ENCODE assay signal across 24 mouse cellular contexts in genomic region chr16:49521685-49522084, GRCm38 (mm10).
DNase-seq lines count a peak whose midpoint lies in the region; ATAC-seq and TF ChIP-seq lines count a peak whose summit lies in the region.
"Had no signal": no experiment of that assay in that cellular context is flagged by ENCODE, and none has a peak within 500 bp of the region (broad histone marks: within the 10 kb centered on the region; RNA-seq: fewer than 3 reads in every experiment).

No protein-coding gene starts in this region.

- no peak for TF ChIP-seq POLR2A in kidney, adult 2 months (IDR thresholded peaks at IDR 0.05; ENCODE audit: low read depth, low read length)

- H3K27ac ChIP-seq in heart, embryonic 12.5 days (ENCODE audit: poor library complexity, severe bottlenecking), result peak overlapping the region; percentile 73
- H3K27ac ChIP-seq in lung, embryonic 16.5 days (ENCODE audit: low read length), result no peak overlapping the region
- H3K27ac ChIP-seq in heart, embryonic 15.5 days, result peak overlapping the region; percentile 74
- H3K27ac ChIP-seq in kidney, adult 2 months (ENCODE audit: insufficient read depth, low read depth, low read length), result no peak overlapping the region
- H3K27ac ChIP-seq in midbrain, postnatal 0 days (ENCODE audit: low read depth, low read length), result no peak overlapping the region
- H3K27ac ChIP-seq: embryonic facial prominence, embryonic 12.5 days; hindbrain, postnatal 0 days; layer of hippocampus, adult 2 months; limb, embryonic 12.5 days; midbrain, embryonic 12.5 days had no signal

- WGBS in heart, embryonic 12.5 days, result 12% methylated on average over 2 of the region's 2 CpGs
- 45% methylated on average over 2 of the region's 2 CpGs for WGBS in lung, embryonic 16.5 days
- 21% methylated on average over 2 of the region's 2 CpGs for WGBS in heart, embryonic 15.5 days
- WGBS in kidney, adult 2 months, result 73% methylated on average over 2 of the region's 2 CpGs
- WGBS in midbrain, postnatal 0 days, result 69% methylated on average over 2 of the region's 2 CpGs

- no peaks in the 10 kb centered on the region for H3K9me3 ChIP-seq in heart, embryonic 12.5 days (replicated peaks)
- H3K9me3 ChIP-seq in lung, embryonic 16.5 days (ENCODE audit: control insufficient read depth, low read length), result no peaks in the 10 kb centered on the region
- no peaks in the 10 kb centered on the region for H3K9me3 ChIP-seq in heart, embryonic 15.5 days (replicated peaks)
- no peaks in the 10 kb centered on the region for H3K9me3 ChIP-seq in midbrain, postnatal 0 days (ENCODE audit: low read length)
- H3K9me3 ChIP-seq: embryonic facial prominence, embryonic 12.5 days; limb, embryonic 12.5 days; midbrain, embryonic 12.5 days had no signal

- H3K4me2 ChIP-seq in heart, embryonic 12.5 days, result peak overlapping the region; percentile 18; the same call in 1 of the 2 replicates
- H3K4me2 ChIP-seq in lung, embryonic 16.5 days (ENCODE audit: low read depth, low read length), result no peak overlapping the region
- H3K4me2 ChIP-seq in heart, embryonic 15.5 days, result no peak overlapping the region
- H3K4me2 ChIP-seq in midbrain, postnatal 0 days (ENCODE audit: low read depth, low read length, poor library complexity, severe bottlenecking), result no peak overlapping the region
- H3K4me2 ChIP-seq: embryonic facial prominence, embryonic 12.5 days; limb, embryonic 12.5 days; liver, embryonic 11.5 days; midbrain, embryonic 12.5 days had no signal

- no peak overlapping the region for H3K4me3 ChIP-seq in heart, embryonic 12.5 days
- no peak overlapping the region for H3K4me3 ChIP-seq in lung, embryonic 16.5 days (ENCODE audit: low read length)
- no peak overlapping the region for H3K4me3 ChIP-seq in heart, embryonic 15.5 days
- no peak overlapping the region for H3K4me3 ChIP-seq in kidney, adult 2 months (ENCODE audit: insufficient read depth, low read depth, low read length)
- H3K4me3 ChIP-seq in midbrain, postnatal 0 days (ENCODE audit: low read depth, low read length), result no peak overlapping the region
- H3K4me3 ChIP-seq: embryonic facial prominence, embryonic 12.5 days; layer of hippocampus, adult 2 months; limb, embryonic 12.5 days; midbrain, embryonic 12.5 days had no signal

- H3K36me3 ChIP-seq in heart, embryonic 12.5 days, result no peaks in the 10 kb centered on the region
- no peaks in the 10 kb centered on the region for H3K36me3 ChIP-seq in lung, embryonic 16.5 days (ENCODE audit: control insufficient read depth, insufficient read depth, low read length)
- no peaks in the 10 kb centered on the region for H3K36me3 ChIP-seq in heart, embryonic 15.5 days
- no peaks in the 10 kb centered on the region for H3K36me3 ChIP-seq in kidney, adult 2 months (ENCODE audit: control insufficient read depth, insufficient read depth, low read length)
- no peaks in the 10 kb centered on the region for H3K36me3 ChIP-seq in midbrain, postnatal 0 days (ENCODE audit: insufficient read depth, low read length)
- H3K36me3 ChIP-seq: embryonic facial prominence, embryonic 12.5 days; limb, embryonic 12.5 days; midbrain, embryonic 12.5 days had no signal

- ATAC-seq in heart, embryonic 12.5 days (ENCODE audit: insufficient number of reproducible peaks, low FRiP score), result no peak; the same call in 1 of the 2 replicates
- ATAC-seq in lung, embryonic 16.5 days (ENCODE audit: low read depth), result peak; percentile 61; the same call in 1 of the 2 replicates
- ATAC-seq in heart, embryonic 15.5 days (replicated peaks; ENCODE audit: insufficient number of reproducible peaks, insufficient read depth, low FRiP score, low read depth), result no peak; the same call in 1 of the 2 replicates
- ATAC-seq in midbrain, postnatal 0 days (ENCODE audit: low FRiP score), result no peak
- ATAC-seq: activated CD4-positive, CD25-positive, alpha-beta regulatory T cell, adult 4 months; hindbrain, postnatal 0 days; intestine, embryonic 16.5 days; liver, postnatal 0 days had no signal

- H3K9ac ChIP-seq in heart, embryonic 12.5 days, result no peak overlapping the region
- H3K9ac ChIP-seq in lung, embryonic 16.5 days (ENCODE audit: low read length), result no peak overlapping the region
- H3K9ac ChIP-seq in heart, embryonic 15.5 days, result no peak overlapping the region
- H3K9ac ChIP-seq in midbrain, postnatal 0 days (replicated peaks; ENCODE audit: low read length, poor library complexity, severe bottlenecking), result no peak overlapping the region
- H3K9ac ChIP-seq: embryonic facial prominence, embryonic 12.5 days; limb, embryonic 12.5 days; liver, postnatal 0 days; midbrain, embryonic 12.5 days had no signal

- H3K27me3 ChIP-seq in heart, embryonic 12.5 days (replicated peaks), result no peaks in the 10 kb centered on the region
- H3K27me3 ChIP-seq in lung, embryonic 16.5 days (ENCODE audit: control insufficient read depth, insufficient read depth, low read depth, low read length), result no peaks in the 10 kb centered on the region
- H3K27me3 ChIP-seq in heart, embryonic 15.5 days, result no peaks in the 10 kb centered on the region
- H3K27me3 ChIP-seq in kidney, adult 2 months (replicated peaks; ENCODE audit: control insufficient read depth, insufficient read depth, low read length), result no peaks in the 10 kb centered on the region
- no peaks in the 10 kb centered on the region for H3K27me3 ChIP-seq in midbrain, postnatal 0 days (ENCODE audit: insufficient read depth, low read length)
- H3K27me3 ChIP-seq: embryonic facial prominence, embryonic 12.5 days; limb, embryonic 12.5 days; midbrain, embryonic 12.5 days had no signal

- no peak for TF ChIP-seq CTCF in kidney, adult 2 months (conservative IDR thresholded peaks at IDR 0.05; ENCODE audit: insufficient read depth, insufficient read length, low read depth, low read length)
- TF ChIP-seq CTCF in midbrain, postnatal 0 days (IDR thresholded peaks at IDR 0.05), result no peak

- no peak for DNase-seq in heart, postnatal 36 days
- no peak for DNase-seq in lung, postnatal 4 days
- DNase-seq in kidney, adult 2 months, result no peak
- no peak for DNase-seq in midbrain, postnatal 0 days (ENCODE audit: low spot score)
- DNase-seq: adrenal gland, adult 8-10 months; cerebellum, adult 18-20 months; cerebellum, postnatal 14 days; gastrocnemius, postnatal 10 days; kidney, postnatal 25 days; liver, postnatal 0 days; right cerebral cortex, postnatal 14 days; spleen, adult 18-20 months; thymus, postnatal 25 days had no signal

- H3K4me1 ChIP-seq in heart, embryonic 12.5 days (replicated peaks), result peaks cover 17% of the 10 kb centered on the region
- no peaks in the 10 kb centered on the region for H3K4me1 ChIP-seq in lung, embryonic 16.5 days (replicated peaks; ENCODE audit: control insufficient read depth, insufficient read depth, low read length)
- H3K4me1 ChIP-seq in heart, embryonic 15.5 days (replicated peaks), result peaks cover 12% of the 10 kb centered on the region
- H3K4me1 ChIP-seq in kidney, adult 2 months (ENCODE audit: control insufficient read depth, insufficient read depth, low read length), result no peaks in the 10 kb centered on the region
- no peaks in the 10 kb centered on the region for H3K4me1 ChIP-seq in midbrain, postnatal 0 days (ENCODE audit: insufficient read depth, low read length)
- H3K4me1 ChIP-seq: embryonic facial prominence, embryonic 12.5 days; limb, embryonic 12.5 days; midbrain, embryonic 12.5 days had no signal

- intact Hi-C loops in heart, postnatal 36 days (cut with DNase I), result no loop called here

Comparison
In these comparisons a context has a peak if more than half of its experiments do, and no peak if none do; other contexts are left out.
1. H3K27ac ChIP-seq: peak in heart, embryonic 12.5 days (single experiment) and heart, embryonic 15.5 days (single experiment); none in lung, embryonic 16.5 days (single experiment), kidney, adult 2 months (single experiment) and midbrain, postnatal 0 days (single experiment).